Mouse (Mus musculus) ES-Bruce4 (cell line): ENCODE data around the gene Kcnip1. TPM values are rescaled to one million over a fixed set of nuclear protein-coding genes. Genes with fewer than 3 reads are reported as not detected.

Source experiments
- H3K27ac ChIP-seq: 2 replicates; pipeline ENCODE4 v1.5.1; 2012; ENCODE audit warnings: low read length, inconsistent platforms; ENCODE audit not compliant: insufficient read depth
- H3K27me3 ChIP-seq: 2 replicates; pipeline ENCODE4 v1.6.1; 2012; ENCODE audit warnings: mild to moderate bottlenecking, low read length, inconsistent platforms; ENCODE audit not compliant: control insufficient read depth, poor library complexity, insufficient read depth, severe bottlenecking
- H3K36me3 ChIP-seq: 2 replicates; pipeline ENCODE4 v1.6.1; 2012; ENCODE audit warnings: inconsistent platforms, mild to moderate bottlenecking, low read length, moderate library complexity; ENCODE audit not compliant: control insufficient read depth, poor library complexity, insufficient read depth, severe bottlenecking
- H3K4me1 ChIP-seq: one replicate; pipeline ENCODE4 v1.8.1; 2011; ENCODE audit warnings: low read length; ENCODE audit not compliant: control insufficient read depth, insufficient read depth
- H3K4me3 ChIP-seq: 2 replicates; pipeline ENCODE4 v1.5.1; 2011; ENCODE audit warnings: low read depth, mild to moderate bottlenecking, low read length
- H3K9ac ChIP-seq: 2 replicates; pipeline ENCODE4 v1.6.1; 2012; ENCODE audit warnings: low read depth, mild to moderate bottlenecking, inconsistent platforms; ENCODE audit not compliant: poor library complexity, severe bottlenecking
- H3K9me3 ChIP-seq: replicated peaks from 2 replicates; pipeline ENCODE4 v1.6.1; 2012; ENCODE audit warnings: mild to moderate bottlenecking, low read length, inconsistent platforms; ENCODE audit not compliant: control insufficient read depth, poor library complexity, insufficient read depth, severe bottlenecking
- CTCF ChIP-seq: IDR thresholded peaks from one replicate; pipeline ENCODE4 v1.8.1; 2011; ENCODE audit warnings: low read depth, low read length
- EP300 ChIP-seq: IDR thresholded peaks from 2 replicates; pipeline ENCODE4 v1.6.1; 2011; ENCODE audit warnings: low read depth, low read length; ENCODE audit not compliant: insufficient read depth
- POLR2A ChIP-seq: IDR thresholded peaks from one replicate; pipeline ENCODE4 v1.8.1; 2011; ENCODE audit warnings: low read length; ENCODE audit not compliant: insufficient read depth
- polyA plus RNA-seq: library from polyadenylated mRNA; stranded (reverse); fragments of >200 nt; gene quantifications from 2 replicates; pipeline ENCODE4 v1.2.4, GENCODE M21; 2011; ENCODE audit warnings: low read depth; ENCODE audit not compliant: missing spikeins, insufficient read depth, insufficient read length

Kcnip1 gene
- polyA plus RNA-seq, 1 experiment: not detected

- no peak overlapping the region for H3K9ac ChIP-seq
- H3K27ac ChIP-seq: no peak overlapping the region
- H3K4me1 ChIP-seq: no peaks in the 10 kb centered on the region
- no peaks in the 10 kb centered on the region for H3K27me3 ChIP-seq
- no peaks in the 10 kb centered on the region for H3K36me3 ChIP-seq
- H3K4me3 ChIP-seq: no peak overlapping the region
- TF ChIP-seq POLR2A (no peak), CTCF (no peak), EP300 (no peak)
- peaks cover 3% of the 10 kb centered on the region; the same call in 1 of the 2 replicates for H3K9me3 ChIP-seq
Measured at GRCm38 (mm10) chr11:33872716-33873048, 120.3 kb downstream of the Kcnip1 start.

DNA sequence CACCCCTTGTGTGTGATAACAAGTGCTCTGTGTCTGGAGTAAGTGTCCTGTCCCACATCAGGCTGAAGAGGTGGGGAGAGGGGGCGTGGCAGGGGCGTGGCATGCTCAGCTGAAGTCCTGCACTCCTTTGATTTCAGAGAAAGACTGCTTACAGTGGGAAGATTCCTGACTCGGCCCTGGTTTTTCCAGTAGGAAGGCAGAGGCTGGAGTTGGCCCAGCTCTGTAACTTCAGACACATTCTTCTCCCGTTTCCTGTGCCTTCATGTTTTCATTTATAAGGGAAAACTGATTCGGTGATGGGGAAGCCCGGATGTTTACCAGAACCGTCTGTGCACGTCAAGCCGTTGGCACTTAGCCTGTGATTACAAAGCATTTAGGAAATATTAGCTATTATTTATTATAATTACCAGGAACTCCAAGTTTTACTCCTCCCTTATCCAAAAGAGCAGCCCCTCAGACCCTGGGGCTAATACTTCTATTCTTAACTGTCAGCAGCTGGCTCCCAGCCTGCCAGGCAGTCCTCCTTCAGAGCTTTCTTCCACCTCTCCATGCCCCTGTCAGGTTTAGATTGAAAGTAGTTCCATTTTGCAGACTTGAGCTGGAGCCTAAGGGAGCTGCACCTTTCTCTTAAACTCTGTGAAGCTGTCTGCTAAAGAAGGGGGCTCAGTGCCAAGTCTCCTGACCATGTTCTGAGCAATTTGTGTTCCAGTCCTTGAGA is 120.8 kb downstream of the Kcnip1 start:
- no peak for TF ChIP-seq EP300
- no peak for TF ChIP-seq POLR2A
- no peak for TF ChIP-seq CTCF
- no peak overlapping the region for H3K9ac ChIP-seq
- peaks cover 3% of the 10 kb centered on the region; the same call in 1 of the 2 replicates for H3K9me3 ChIP-seq
- no peaks in the 10 kb centered on the region for H3K27me3 ChIP-seq
- no peaks in the 10 kb centered on the region for H3K36me3 ChIP-seq
- no peak overlapping the region for H3K4me3 ChIP-seq
- H3K4me1 ChIP-seq: no peaks in the 10 kb centered on the region
- H3K27ac ChIP-seq: no peak overlapping the region

DNA sequence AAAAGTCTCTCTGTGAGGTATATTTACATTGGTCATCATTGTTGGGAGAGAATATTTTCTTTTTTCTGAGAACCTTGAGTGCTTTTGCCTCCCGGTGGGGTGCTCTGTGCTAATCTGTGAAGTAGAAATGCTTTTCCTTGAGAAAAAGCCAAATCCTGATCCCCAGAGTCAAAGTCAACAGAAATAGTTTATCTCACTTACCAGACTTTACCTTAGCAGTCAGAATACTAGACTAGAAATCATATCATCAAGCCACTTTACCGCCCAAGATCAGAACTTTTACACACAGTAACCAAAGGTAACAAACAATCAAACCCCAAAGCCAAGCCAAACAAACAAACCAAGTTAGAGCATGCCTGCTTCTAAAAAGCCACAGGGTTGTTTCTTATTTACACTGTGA is 122.7 kb downstream of the Kcnip1 start:
- H3K9ac ChIP-seq: no peak overlapping the region
- TF ChIP-seq CTCF (no peak), EP300 (no peak), POLR2A (no peak)
- H3K27me3 ChIP-seq: no peaks in the 10 kb centered on the region
- no peaks in the 10 kb centered on the region for H3K9me3 ChIP-seq
- no peak overlapping the region for H3K27ac ChIP-seq
- H3K4me1 ChIP-seq: no peaks in the 10 kb centered on the region
- no peaks in the 10 kb centered on the region for H3K36me3 ChIP-seq
- H3K4me3 ChIP-seq: no peak overlapping the region

DNA sequence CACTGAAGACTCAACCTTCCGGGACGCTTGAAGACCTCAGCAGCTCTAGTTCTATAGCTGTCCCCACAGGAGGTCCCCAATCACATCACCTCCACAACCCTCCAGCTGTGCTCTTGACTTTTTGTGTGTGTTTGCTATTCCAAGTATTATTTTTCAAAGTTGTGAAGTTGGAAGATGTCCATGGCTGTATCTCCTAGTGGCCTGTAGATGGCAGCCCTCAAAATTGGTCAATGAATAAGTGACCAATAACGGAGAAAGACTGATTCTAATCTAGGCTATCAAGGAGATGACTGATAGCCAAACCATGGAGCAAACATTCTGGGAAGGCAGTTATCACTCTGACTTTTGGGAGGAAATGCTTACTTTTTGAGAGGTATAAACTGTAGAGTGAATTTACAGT is 123.4 kb downstream of the Kcnip1 start:
- H3K9ac ChIP-seq: no peak overlapping the region
- H3K4me3 ChIP-seq: no peak overlapping the region
- H3K36me3 ChIP-seq: no peaks in the 10 kb centered on the region
- TF ChIP-seq POLR2A (no peak), CTCF (no peak), EP300 (no peak)
- H3K27me3 ChIP-seq: no peaks in the 10 kb centered on the region
- H3K4me1 ChIP-seq: no peaks in the 10 kb centered on the region
- no peak overlapping the region for H3K27ac ChIP-seq
- no peaks in the 10 kb centered on the region for H3K9me3 ChIP-seq

DNA sequence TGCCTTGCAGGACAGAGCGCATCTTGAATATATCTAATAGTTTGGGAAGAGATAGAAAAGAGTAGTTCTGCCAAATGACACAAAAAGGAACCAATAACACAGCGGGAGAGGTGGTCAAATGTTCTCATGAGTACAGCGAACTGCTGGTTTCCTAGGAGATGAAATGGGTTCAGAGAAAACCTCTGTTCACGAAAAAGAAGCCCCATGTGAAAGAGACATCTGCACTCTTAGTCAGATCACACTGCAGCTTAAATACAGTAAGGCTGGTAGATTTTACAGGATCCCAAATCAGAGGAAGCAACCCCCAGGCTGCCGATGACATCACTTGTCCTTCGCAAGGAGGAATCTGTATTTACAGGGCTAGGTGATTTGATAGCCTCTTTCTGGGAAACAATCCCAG is 126.2 kb downstream of the Kcnip1 start:
- H3K4me3 ChIP-seq: no peak overlapping the region
- H3K27ac ChIP-seq: no peak overlapping the region
- H3K9ac ChIP-seq: no peak overlapping the region
- TF ChIP-seq POLR2A: no peak
- TF ChIP-seq EP300: no peak
- no peak for TF ChIP-seq CTCF
- no peaks in the 10 kb centered on the region for H3K36me3 ChIP-seq
- no peaks in the 10 kb centered on the region for H3K4me1 ChIP-seq
- H3K9me3 ChIP-seq: no peaks in the 10 kb centered on the region
- no peaks in the 10 kb centered on the region for H3K27me3 ChIP-seq

GRCm38 (mm10) chr11:33864245-33864644 is 128.7 kb downstream of the Kcnip1 start:
- no peaks in the 10 kb centered on the region for H3K4me1 ChIP-seq
- H3K9ac ChIP-seq: no peak overlapping the region
- no peaks in the 10 kb centered on the region for H3K36me3 ChIP-seq
- no peak overlapping the region for H3K4me3 ChIP-seq
- no peak for TF ChIP-seq EP300
- no peak for TF ChIP-seq POLR2A
- TF ChIP-seq CTCF: no peak
- H3K27ac ChIP-seq: no peak overlapping the region
- no peaks in the 10 kb centered on the region for H3K9me3 ChIP-seq
- H3K27me3 ChIP-seq: no peaks in the 10 kb centered on the region
